Mouse (Mus musculus) thymus, postnatal 36 days (tissue): ENCODE data around the gene Myo15b.

Source experiments
- DNase-seq, 2 experiments: peaks; one replicate each; pipeline ENCODE4 v3.0.0; 2022; ENCODE audit warnings: mixed read lengths in 2 of 2

Myo15b gene

GRCm38 (mm10) chr11:115858354-115858753 lies at the start of gene Myo15b:
Gene Myo15b, plus strand, starts transcription at chr11:115858406.
- no peak for DNase-seq

GRCm38 (mm10) chr11:115808696-115809310 lies 49.4 kb upstream of the Myo15b start:
- DNase-seq, result no peak

- no peak for DNase-seq
These were observed 48.9 kb upstream of the Myo15b start for GRCm38 (mm10) chr11:115809311-115809781.

GRCm38 (mm10) chr11:115810377-115810776 lies 47.8 kb upstream of the Myo15b start:
- DNase-seq, result no peak

- DNase-seq, result no peak
These were observed 46.7 kb upstream of the Myo15b start for GRCm38 (mm10) chr11:115811381-115812093.

GRCm38 (mm10) chr11:115812095-115812494 lies 46.1 kb upstream of the Myo15b start:
- no peak for DNase-seq

- DNase-seq, result no peak
These were observed 45.4 kb upstream of the Myo15b start for GRCm38 (mm10) chr11:115812533-115813420.

GRCm38 (mm10) chr11:115813507-115814296 lies 44.5 kb upstream of the Myo15b start, which contains the start of gene Caskin2:
Gene Caskin2, minus strand, starts transcription at chr11:115813639.
- DNase-seq, result peak; percentile 95 to 97

- DNase-seq, result peak; percentile 82 to 83
These were observed 43.4 kb upstream of the Myo15b start, which contains the start of gene Tsen54 for GRCm38 (mm10) chr11:115814605-115815450. Gene Tsen54, plus strand, starts transcription at chr11:115814724.

- no peak for DNase-seq
These were observed 40.9 kb upstream of the Myo15b start for GRCm38 (mm10) chr11:115817331-115817730.

GRCm38 (mm10) chr11:115819915-115820623 lies 38.1 kb upstream of the Myo15b start:
- no peak for DNase-seq

- DNase-seq, result no peak
These were observed 37.2 kb upstream of the Myo15b start for GRCm38 (mm10) chr11:115821001-115821400.

GRCm38 (mm10) chr11:115823774-115824740 lies 34.1 kb upstream of the Myo15b start, which contains the start of gene Llgl2:
Gene Llgl2, plus strand, starts transcription at chr11:115824049.
- peak; percentile 87 to 91 for DNase-seq

- no peak for DNase-seq
These were observed 33.4 kb upstream of the Myo15b start for GRCm38 (mm10) chr11:115824813-115825212.

GRCm38 (mm10) chr11:115826487-115826886 lies 31.7 kb upstream of the Myo15b start:
- no peak for DNase-seq

GRCm38 (mm10) chr11:115827624-115828023 lies 30.6 kb upstream of the Myo15b start:
- no peak for DNase-seq

- DNase-seq, result no peak
These were observed 29.2 kb upstream of the Myo15b start for GRCm38 (mm10) chr11:115829036-115829435.

- no peak for DNase-seq
These were observed 27.5 kb upstream of the Myo15b start for GRCm38 (mm10) chr11:115830550-115831325.
